Mouse (Mus musculus) lung, postnatal 0 days (tissue): Measurements from ENCODE around the gene Hsf4.

Experiments
- CTCF ChIP-seq: IDR thresholded peaks from 2 replicates; pipeline ENCODE4 v1.5.1; 2016; ENCODE audit warnings: antibody characterized with exemption, mild to moderate bottlenecking
- EP300 ChIP-seq: IDR thresholded peaks from 2 replicates; pipeline ENCODE4 v1.6.1; 2016; ENCODE audit warnings: antibody characterized with exemption, mild to moderate bottlenecking, control low read depth

DNA sequence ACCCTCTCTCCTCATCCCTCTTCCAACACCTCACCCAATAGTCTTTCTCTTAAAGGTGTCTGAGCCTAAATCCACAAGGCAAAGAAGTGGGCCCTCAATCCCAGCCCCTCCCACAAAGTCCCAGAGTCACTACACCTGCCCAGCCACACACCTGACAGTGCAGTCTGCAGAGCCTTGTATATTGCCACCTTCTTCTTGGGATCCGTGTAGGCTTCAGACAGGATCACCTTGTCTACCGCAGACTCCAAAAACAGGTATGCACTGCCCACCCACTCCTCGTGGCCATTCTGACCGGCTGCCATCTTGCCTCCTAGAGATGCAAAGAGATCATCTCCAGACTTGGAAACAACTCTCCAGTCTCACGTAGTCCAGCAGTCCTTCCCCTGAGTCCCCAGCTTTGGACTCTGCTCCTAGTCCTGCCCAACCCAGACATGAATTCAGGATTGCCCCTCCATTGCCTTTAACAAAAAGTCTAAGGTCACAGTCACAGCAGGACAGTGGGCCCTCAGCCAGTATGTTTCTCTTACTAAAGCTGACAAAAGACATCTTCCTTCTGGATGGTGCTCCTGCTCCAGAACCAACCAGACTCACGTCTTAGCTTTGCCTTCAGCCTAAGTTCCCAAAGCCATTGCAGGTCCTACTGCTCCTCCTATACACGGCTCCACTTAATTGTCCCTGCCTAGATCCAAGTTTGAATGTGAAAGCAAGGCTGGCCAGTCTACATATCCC, 9.1 kb upstream of the Hsf4 start:
- no peak for TF ChIP-seq CTCF
- TF ChIP-seq EP300, result no peak
